Mouse (Mus musculus) activated CD4-positive, CD25-positive, alpha-beta regulatory T cell, adult 4 months (primary cell): ENCODE data around the gene Smim14. TPM values are rescaled to one million over a fixed set of nuclear protein-coding genes. Genes with fewer than 3 reads are reported as not detected.

Source experiments
- ATAC-seq: one replicate; pipeline ENCODE4 v1.8.0; 2017
- polyA plus RNA-seq, 2 experiments: library from polyadenylated mRNA; unstranded; fragments of 100-300 nt; shearing (Covaris generic); gene quantifications; one replicate each; pipeline ENCODE4 v1.2.1; 2017

The Smim14 gene
- polyA plus RNA-seq, 2 experiments from 2014 or later = 137 to 154 TPM

GRCm38 (mm10) chr5:65459454-65459853 is 77.5 kb downstream of the Smim14 start:
- ATAC-seq = no peak

- ATAC-seq = no peak
Measured at GRCm38 (mm10) chr5:65457846-65458245, 79.1 kb downstream of the Smim14 start.

- no peak for ATAC-seq
Measured at GRCm38 (mm10) chr5:65457086-65457827, 79.7 kb downstream of the Smim14 start.

GRCm38 (mm10) chr5:65454771-65455170 is 82.2 kb downstream of the Smim14 start:
- no peak for ATAC-seq

GRCm38 (mm10) chr5:65448941-65449340 is 88.0 kb downstream of the Smim14 start:
- ATAC-seq = no peak

GRCm38 (mm10) chr5:65447826-65448225 is 89.2 kb downstream of the Smim14 start:
- no peak for ATAC-seq

- no peak for ATAC-seq
Measured at GRCm38 (mm10) chr5:65446756-65447155, 90.2 kb downstream of the Smim14 start.

GRCm38 (mm10) chr5:65444981-65445380 is 92.0 kb downstream of the Smim14 start:
- ATAC-seq = no peak

GRCm38 (mm10) chr5:65438041-65438440 is 98.9 kb downstream of the Smim14 start:
- no peak for ATAC-seq

GRCm38 (mm10) chr5:65435806-65436561 is 101.0 kb downstream of the Smim14 start, which contains the start of gene Ugdh:
Gene Ugdh, minus strand, starts transcription at chr5:65435949.
- ATAC-seq = peak; percentile 97

GRCm38 (mm10) chr5:65435363-65435805 is 101.6 kb downstream of the Smim14 start:
- no peak for ATAC-seq

- ATAC-seq = no peak
Measured at GRCm38 (mm10) chr5:65434471-65435362, 102.3 kb downstream of the Smim14 start.

- ATAC-seq = no peak
Measured at GRCm38 (mm10) chr5:65429441-65429840, 107.5 kb downstream of the Smim14 start.

- no peak for ATAC-seq
Measured at GRCm38 (mm10) chr5:65428321-65428720, 108.7 kb downstream of the Smim14 start.

GRCm38 (mm10) chr5:65425251-65425650 is 111.7 kb downstream of the Smim14 start:
- ATAC-seq = no peak

GRCm38 (mm10) chr5:65424215-65424614 is 112.8 kb downstream of the Smim14 start:
- ATAC-seq = no peak

- ATAC-seq = no peak
Measured at GRCm38 (mm10) chr5:65422803-65423202, 114.2 kb downstream of the Smim14 start.

GRCm38 (mm10) chr5:65420822-65421221 is 116.2 kb downstream of the Smim14 start:
- no peak for ATAC-seq

- no peak for ATAC-seq
Measured at GRCm38 (mm10) chr5:65419136-65419535, 117.8 kb downstream of the Smim14 start.

- ATAC-seq = no peak
Measured at GRCm38 (mm10) chr5:65415653-65416458, 121.1 kb downstream of the Smim14 start.

GRCm38 (mm10) chr5:65407989-65408388 is 129.0 kb downstream of the Smim14 start:
- ATAC-seq = no peak
